Mouse (Mus musculus) olfactory bulb, adult 2 months (tissue): ENCODE measurements around the gene Ndufs2. TPM values are rescaled to one million over a fixed set of nuclear protein-coding genes. Genes with fewer than 3 reads are reported as not detected.

Source experiments
- H3K27ac ChIP-seq: fragments of 200-500 bp; 2 replicates; pipeline ENCODE4 v1.5.1; 2012; ENCODE audit warnings: low read depth, low read length; ENCODE audit not compliant: insufficient read depth
- H3K4me1 ChIP-seq: fragments of 200-500 bp; 2 replicates; pipeline ENCODE4 v1.6.1; 2012; ENCODE audit warnings: low read length; ENCODE audit not compliant: control insufficient read depth, insufficient read depth
- H3K4me3 ChIP-seq: fragments of 200-500 bp; 2 replicates; pipeline ENCODE4 v1.5.1; 2012; ENCODE audit warnings: mild to moderate bottlenecking, low read depth, low read length, moderate library complexity; ENCODE audit not compliant: insufficient read depth
- CTCF ChIP-seq: fragments of 200-500 bp; IDR thresholded peaks from 2 replicates; pipeline ENCODE4 v1.5.1; 2012; ENCODE audit warnings: low read depth, mild to moderate bottlenecking, low read length, moderate library complexity; ENCODE audit not compliant: insufficient read depth
- POLR2A ChIP-seq: fragments of 200-500 bp; IDR thresholded peaks from 2 replicates; pipeline ENCODE4 v1.6.1; 2012; ENCODE audit warnings: mild to moderate bottlenecking, low read depth, low read length, moderate library complexity; ENCODE audit not compliant: insufficient read depth
- WGBS: fragments of 180-500 bp; shearing (Covaris S2); methylation state at CpG from one replicate; pipeline ENCODE4 v1.1.7; 2018; 5-methylcytosine and 5-hydroxymethylcytosine counted together
- polyA plus RNA-seq: library from polyadenylated mRNA; stranded (reverse); fragments of >200 nt; gene quantifications from 2 replicates; pipeline ENCODE4 v1.2.4, GENCODE M21; 2012; ENCODE audit warnings: low replicate concordance; ENCODE audit not compliant: missing spikeins, insufficient read depth, insufficient read length

Ndufs2 gene
- polyA plus RNA-seq, 1 experiment = not detected

- no peak for TF ChIP-seq POLR2A
- no peak overlapping the region for H3K27ac ChIP-seq
- no peak overlapping the region for H3K4me3 ChIP-seq
- peaks cover 8% of the 10 kb centered on the region for H3K4me1 ChIP-seq
- 93% methylated on average over 6 of the region's 6 CpGs for whole genome bisulfite sequencing
These were observed 13.8 kb downstream of the Ndufs2 start for GRCm38 (mm10) chr1:171237438-171237837.

GRCm38 (mm10) chr1:171235791-171236190, 15.4 kb downstream of the Ndufs2 start:
- TF ChIP-seq POLR2A (no peak), CTCF (no peak)
- H3K27ac ChIP-seq = no peak overlapping the region
- no peak overlapping the region for H3K4me3 ChIP-seq
- 71% methylated on average over 4 of the region's 4 CpGs for WGBS
- H3K4me1 ChIP-seq = peaks cover 4% of the 10 kb centered on the region

GRCm38 (mm10) chr1:171234538-171234937, 16.6 kb downstream of the Ndufs2 start:
- TF ChIP-seq POLR2A = no peak
- no peak for TF ChIP-seq CTCF
- 91% methylated on average over 4 of the region's 4 CpGs for WGBS

GRCm38 (mm10) chr1:171234126-171234525, 17.1 kb downstream of the Ndufs2 start, which contains the start of gene Fcer1g:
Gene Fcer1g (minus strand): TSS chr1:171234365.
- TF ChIP-seq POLR2A (no peak), CTCF (no peak)
- no peak within 1 kb of the TSS for H3K27ac ChIP-seq
- H3K4me3 ChIP-seq = no peak within 1 kb of the TSS
- no peaks in the 10 kb centered on the region for H3K4me1 ChIP-seq
- 88% methylated on average over 14 of the region's 14 CpGs for WGBS

More at GRCm38 (mm10) chr1:171234538-171234937, 16.6 kb downstream of the Ndufs2 start:
- no peaks in the 10 kb centered on the region for H3K4me1 ChIP-seq
- no peak overlapping the region for H3K4me3 ChIP-seq
- no peak overlapping the region for H3K27ac ChIP-seq

GRCm38 (mm10) chr1:171232800-171233730, 18.1 kb downstream of the Ndufs2 start:
- no peak overlapping the region for H3K27ac ChIP-seq
- TF ChIP-seq POLR2A (no peak), CTCF (no peak)
- H3K4me1 ChIP-seq = no peaks in the 10 kb centered on the region
- WGBS = 80% methylated on average over 12 of the region's 12 CpGs
- no peak overlapping the region for H3K4me3 ChIP-seq

GRCm38 (mm10) chr1:171232348-171232747, 18.8 kb downstream of the Ndufs2 start:
- Histone ChIP-seq H3K4me1 (no peaks in the 10 kb centered on the region), H3K4me3 (no peak overlapping the region), H3K27ac (no peak overlapping the region)
- 80% methylated on average over 5 of the region's 5 CpGs for whole genome bisulfite sequencing
- TF ChIP-seq POLR2A = no peak
- no peak for TF ChIP-seq CTCF

GRCm38 (mm10) chr1:171231844-171232243, 19.3 kb downstream of the Ndufs2 start:
- Histone ChIP-seq H3K4me3 (no peak overlapping the region), H3K27ac (no peak overlapping the region), H3K4me1 (no peaks in the 10 kb centered on the region)
- 67% methylated on average over 4 of the region's 4 CpGs for WGBS
- no peak for TF ChIP-seq CTCF
- TF ChIP-seq POLR2A = no peak

- no peak overlapping the region for H3K27ac ChIP-seq
- no peak overlapping the region for H3K4me3 ChIP-seq
- WGBS = 42% methylated on average over 3 of the region's 3 CpGs
- no peaks in the 10 kb centered on the region for H3K4me1 ChIP-seq
- TF ChIP-seq CTCF (no peak), POLR2A (no peak)
These were observed 21.0 kb downstream of the Ndufs2 start for GRCm38 (mm10) chr1:171230215-171230614.

GRCm38 (mm10) chr1:171229750-171230149, 21.4 kb downstream of the Ndufs2 start:
- TF ChIP-seq CTCF (no peak), POLR2A (no peak)
- 57% methylated on average over 6 of the region's 6 CpGs for WGBS
- no peaks in the 10 kb centered on the region for H3K4me1 ChIP-seq
- H3K4me3 ChIP-seq = no peak overlapping the region
- no peak overlapping the region for H3K27ac ChIP-seq

GRCm38 (mm10) chr1:171227879-171228278, 23.3 kb downstream of the Ndufs2 start:
- WGBS = 90% methylated on average over 1 of the region's 1 CpGs
- no peak overlapping the region for H3K4me3 ChIP-seq
- no peaks in the 10 kb centered on the region for H3K4me1 ChIP-seq
- TF ChIP-seq CTCF (no peak), POLR2A (no peak)
- no peak overlapping the region for H3K27ac ChIP-seq
